Mouse (Mus musculus): ENCODE data around the gene Otulinl. TPM values are rescaled to one million over a fixed set of nuclear protein-coding genes. Genes with fewer than 3 reads are reported as not detected.
A peak's percentile ranks its signal among the peaks of the same experiment; 100 is the strongest.

Otulinl gene
- polyA plus RNA-seq, 1 experiment, result 12.2 TPM

- H3K4me3 ChIP-seq (replicated peaks; ENCODE audit: control insufficient read depth, low read depth, low read length), result no peak overlapping the region
- WGBS, result 85% methylated on average over 7 of the region's 7 CpGs
- TF ChIP-seq POLR2A (IDR thresholded peaks at IDR 0.05; ENCODE audit: borderline replicate concordance, control insufficient read depth, low read depth, low read length) (no peak), CTCF (IDR thresholded peaks at IDR 0.05; ENCODE audit: control insufficient read depth, insufficient read depth, low read length) (no peak)
- 0 out of 2 replicates have a peak, but pooled peaks cover 4% of the 10 kb centered on the region for H3K4me1 ChIP-seq (ENCODE audit: control insufficient read depth, insufficient read depth, low read length)
- H3K27ac ChIP-seq (ENCODE audit: control insufficient read depth, insufficient read depth, low read depth, low read length, poor library complexity), result no peak overlapping the region
Observed at GRCm38 (mm10) chr15:27691213-27691612, 9.8 kb upstream of the Otulinl start.

DNA sequence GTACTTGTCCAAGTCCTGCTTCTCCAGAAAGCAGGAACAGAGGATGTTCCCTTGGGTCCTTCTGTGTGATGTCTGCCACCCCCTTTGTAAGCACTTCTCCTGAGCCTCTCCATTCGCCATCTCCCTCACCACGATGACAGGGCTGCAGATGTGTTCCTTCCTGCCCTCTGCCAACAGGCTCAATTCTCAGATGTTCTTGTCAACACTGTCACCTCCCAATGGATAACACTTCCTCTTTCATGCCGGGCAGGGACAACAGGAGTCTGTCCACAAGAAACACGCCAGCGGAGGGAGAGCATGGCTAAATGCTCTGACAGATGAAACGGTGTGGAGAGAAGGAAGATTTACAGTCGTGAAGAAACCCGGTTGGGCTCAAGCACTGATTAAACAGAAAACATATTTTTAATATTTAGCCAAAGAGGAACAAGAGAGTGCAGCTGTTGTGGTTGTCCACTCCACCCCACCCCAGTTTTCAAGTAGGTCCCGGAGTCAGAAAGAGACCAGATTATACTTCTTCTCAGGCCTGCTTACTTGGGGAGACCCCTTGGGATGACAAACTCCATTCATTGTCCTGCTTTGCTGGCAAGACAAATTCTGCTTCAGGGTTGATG lies 6.8 kb upstream of the Otulinl start:
- Histone ChIP-seq H3K27ac (ENCODE audit: control insufficient read depth, insufficient read depth, low read depth, low read length, poor library complexity) (peak overlapping the region; percentile 11; the same call in 1 of the 2 replicates), H3K4me3 (replicated peaks; ENCODE audit: control insufficient read depth, low read depth, low read length) (no peak overlapping the region)
- WGBS, result 5% methylated on average over 9 of the region's 9 CpGs

GRCm38 (mm10) chr15:27684813-27685212 lies 3.4 kb upstream of the Otulinl start:
- TF ChIP-seq CTCF (IDR thresholded peaks at IDR 0.05; ENCODE audit: control insufficient read depth, insufficient read depth, low read length), result no peak
- no peak for TF ChIP-seq POLR2A (IDR thresholded peaks at IDR 0.05; ENCODE audit: borderline replicate concordance, control insufficient read depth, low read depth, low read length)
- Histone ChIP-seq H3K4me1 (ENCODE audit: control insufficient read depth, insufficient read depth, low read length) (peaks cover 7% of the 10 kb centered on the region; the same call in 1 of the 2 replicates), H3K27ac (ENCODE audit: control insufficient read depth, insufficient read depth, low read depth, low read length, poor library complexity) (no peak overlapping the region), H3K4me3 (replicated peaks; ENCODE audit: control insufficient read depth, low read depth, low read length) (no peak overlapping the region)
- whole genome bisulfite sequencing, result 86% methylated on average over 7 of the region's 7 CpGs

More for the DNA sequence above, 6.8 kb upstream of the Otulinl start:
- H3K4me1 ChIP-seq (ENCODE audit: control insufficient read depth, insufficient read depth, low read length), result 0 out of 2 replicates have a peak, but pooled peaks cover 4% of the 10 kb centered on the region
- no peak for TF ChIP-seq CTCF (IDR thresholded peaks at IDR 0.05; ENCODE audit: control insufficient read depth, insufficient read depth, low read length)
- TF ChIP-seq POLR2A (IDR thresholded peaks at IDR 0.05; ENCODE audit: borderline replicate concordance, control insufficient read depth, low read depth, low read length), result no peak

- Histone ChIP-seq H3K4me1 (ENCODE audit: control insufficient read depth, insufficient read depth, low read length) (peaks cover 7% of the 10 kb centered on the region; the same call in 1 of the 2 replicates), H3K27ac (ENCODE audit: control insufficient read depth, insufficient read depth, low read depth, low read length, poor library complexity) (no peak overlapping the region), H3K4me3 (replicated peaks; ENCODE audit: control insufficient read depth, low read depth, low read length) (no peak overlapping the region)
- TF ChIP-seq CTCF (IDR thresholded peaks at IDR 0.05; ENCODE audit: control insufficient read depth, insufficient read depth, low read length), result no peak
- no peak for TF ChIP-seq POLR2A (IDR thresholded peaks at IDR 0.05; ENCODE audit: borderline replicate concordance, control insufficient read depth, low read depth, low read length)
- 89% methylated on average over 1 of the region's 1 CpGs for WGBS
Observed at GRCm38 (mm10) chr15:27683206-27683605, 1.8 kb upstream of the Otulinl start.

- H3K4me1 ChIP-seq (ENCODE audit: control insufficient read depth, insufficient read depth, low read length), result peaks cover 2% of the 10 kb centered on the region; the same call in 1 of the 2 replicates
- no peak overlapping the region for H3K4me3 ChIP-seq (replicated peaks; ENCODE audit: control insufficient read depth, low read depth, low read length)
- TF ChIP-seq POLR2A (IDR thresholded peaks at IDR 0.05; ENCODE audit: borderline replicate concordance, control insufficient read depth, low read depth, low read length) (no peak), CTCF (IDR thresholded peaks at IDR 0.05; ENCODE audit: control insufficient read depth, insufficient read depth, low read length) (no peak)
- WGBS, result 71% methylated on average over 9 of the region's 9 CpGs
- H3K27ac ChIP-seq (ENCODE audit: control insufficient read depth, insufficient read depth, low read depth, low read length, poor library complexity), result no peak overlapping the region
Observed at GRCm38 (mm10) chr15:27682619-27683018, 1.2 kb upstream of the Otulinl start.

DNA sequence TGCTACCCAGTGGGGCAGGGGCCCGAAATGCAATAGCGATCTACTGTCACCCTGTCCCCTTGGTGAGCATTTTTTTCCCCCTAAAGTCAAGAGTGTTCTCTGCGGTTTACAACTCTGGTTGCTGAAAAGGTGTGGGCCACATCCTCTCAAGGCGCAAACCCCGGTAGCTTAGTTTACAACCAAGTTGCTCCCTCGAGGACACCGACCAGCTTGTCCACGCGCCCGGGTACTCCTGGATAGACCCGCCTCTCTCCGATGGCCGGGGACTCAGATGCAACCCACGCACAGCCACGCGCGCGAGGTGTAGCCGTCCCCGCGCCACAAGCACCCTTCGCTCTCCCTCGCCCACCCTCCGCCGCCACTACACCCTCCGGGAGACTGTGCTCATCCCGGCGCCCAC lies 382 bp downstream of the Otulinl start:
- WGBS, result under 1% methylated on average over 28 of the region's 28 CpGs
- Histone ChIP-seq H3K4me1 (ENCODE audit: control insufficient read depth, insufficient read depth, low read length) (peaks cover 4% of the 10 kb centered on the region), H3K4me3 (replicated peaks; ENCODE audit: control insufficient read depth, low read depth, low read length) (peak overlapping the region; percentile 71), H3K27ac (ENCODE audit: control insufficient read depth, insufficient read depth, low read depth, low read length, poor library complexity) (peak overlapping the region; percentile 77)
- no peak for TF ChIP-seq POLR2A (IDR thresholded peaks at IDR 0.05; ENCODE audit: borderline replicate concordance, control insufficient read depth, low read depth, low read length)
- TF ChIP-seq CTCF (IDR thresholded peaks at IDR 0.05; ENCODE audit: control insufficient read depth, insufficient read depth, low read length), result no peak

- H3K4me1 ChIP-seq (ENCODE audit: control insufficient read depth, insufficient read depth, low read length), result peaks cover 8% of the 10 kb centered on the region
- TF ChIP-seq CTCF (IDR thresholded peaks at IDR 0.05; ENCODE audit: control insufficient read depth, insufficient read depth, low read length) (no peak), POLR2A (IDR thresholded peaks at IDR 0.05; ENCODE audit: borderline replicate concordance, control insufficient read depth, low read depth, low read length) (no peak)
- WGBS, result 80% methylated on average over 9 of the region's 9 CpGs
- H3K4me3 ChIP-seq (replicated peaks; ENCODE audit: control insufficient read depth, low read depth, low read length), result no peak overlapping the region
- no peak overlapping the region for H3K27ac ChIP-seq (ENCODE audit: control insufficient read depth, insufficient read depth, low read depth, low read length, poor library complexity)
Observed at GRCm38 (mm10) chr15:27678511-27678910, 2.9 kb downstream of the Otulinl start.

- Histone ChIP-seq H3K27ac (ENCODE audit: control insufficient read depth, insufficient read depth, low read depth, low read length, poor library complexity) (no peak overlapping the region), H3K4me1 (ENCODE audit: control insufficient read depth, insufficient read depth, low read length) (peaks cover 8% of the 10 kb centered on the region), H3K4me3 (replicated peaks; ENCODE audit: control insufficient read depth, low read depth, low read length) (no peak overlapping the region)
- WGBS, result 83% methylated on average over 6 of the region's 6 CpGs
- no peak for TF ChIP-seq POLR2A (IDR thresholded peaks at IDR 0.05; ENCODE audit: borderline replicate concordance, control insufficient read depth, low read depth, low read length)
- no peak for TF ChIP-seq CTCF (IDR thresholded peaks at IDR 0.05; ENCODE audit: control insufficient read depth, insufficient read depth, low read length)
Observed at GRCm38 (mm10) chr15:27677801-27678200, 3.6 kb downstream of the Otulinl start.
